Mouse (Mus musculus) thymus, adult 2 months (tissue): ENCODE measurements around the gene Ndufv3.

Source experiments
- CTCF ChIP-seq: fragments of 200-500 bp; IDR thresholded peaks from 2 replicates; pipeline ENCODE4 v1.5.1; 2012; ENCODE audit warnings: mild to moderate bottlenecking, control low read depth, low read length, moderate library complexity, borderline replicate concordance; ENCODE audit not compliant: control insufficient read depth, poor library complexity, insufficient read depth; ENCODE audit errors: extremely low read depth
- POLR2A ChIP-seq: fragments of 200-500 bp; IDR thresholded peaks from 2 replicates; pipeline ENCODE4 v1.6.1; 2012; ENCODE audit warnings: mild to moderate bottlenecking, low read length, control low read depth, moderate library complexity; ENCODE audit not compliant: control insufficient read depth, poor library complexity, insufficient read depth; ENCODE audit errors: extremely low read depth

- no peak for TF ChIP-seq CTCF
- TF ChIP-seq POLR2A, result no peak
These were observed 17.5 kb upstream of the Ndufv3 start for GRCm38 (mm10) chr17:31502261-31502927.
